Mouse (Mus musculus): Measurements from ENCODE around the gene Slc44a1.

DNA sequence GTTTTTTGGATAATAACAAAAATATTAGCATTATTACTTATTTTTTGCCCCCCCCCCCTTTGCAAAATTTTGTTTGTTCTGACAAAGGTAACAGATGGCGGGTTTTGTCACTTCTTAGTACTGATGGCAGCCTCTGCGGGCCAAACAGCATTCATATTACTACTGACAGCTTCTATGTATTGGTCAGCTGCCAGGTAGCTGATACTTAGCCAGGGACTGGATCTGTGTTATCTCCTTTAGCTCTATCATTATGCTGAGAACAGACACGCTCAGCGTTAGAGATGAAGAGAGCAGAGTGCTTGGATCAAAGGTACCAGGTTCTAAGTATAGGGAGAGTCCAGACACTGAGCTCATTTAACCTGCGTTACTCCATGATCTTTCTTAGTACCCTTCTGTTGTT lies 48.6 kb downstream of the Slc44a1 start:
- no peak for TF ChIP-seq GATA1 (IDR thresholded peaks at IDR 0.05; ENCODE audit: low read length)
- no peak for TF ChIP-seq TAL1 (IDR thresholded peaks at IDR 0.05; ENCODE audit: low read length)
